Mouse (Mus musculus) adrenal gland, adult 2 months (tissue): ENCODE data around the gene Igsf9b. TPM values are rescaled to one million over a fixed set of nuclear protein-coding genes. Genes with fewer than 3 reads are reported as not detected.

Experiments used
- DNase-seq: peaks from one replicate; pipeline ENCODE4 v3.0.0; 2021
- long read RNA-seq: library from polyadenylated mRNA; stranded (forward); transcript quantifications from one replicate; pipeline ENCODE4 v2.0.0, GENCODE M21; 2021
- polyA plus RNA-seq: library from polyadenylated mRNA; depleted of rRNA; stranded (reverse); fragments of >200 nt; gene quantifications from 2 replicates; pipeline ENCODE4 v1.2.3, GENCODE M21; 2012; rRNA removed
- total RNA-seq, 2 experiments: library from RNA; stranded (reverse); gene quantifications; 2 replicates each; pipeline ENCODE4 v1.2.3; 2021

Igsf9b gene
- 1 to 10 TPM; 3.0 to 3.6 TPM for total RNA-seq
- 2.1 and 2.5 TPM in 2 replicates for polyA plus RNA-seq
- long read RNA-seq, result 0 reads

- peak; percentile 97 for DNase-seq
Measured at GRCm38 (mm10) chr9:27298411-27299285, at the start of gene Igsf9b. Gene Igsf9b (plus strand): TSS chr9:27299204.

GRCm38 (mm10) chr9:27252034-27252714 is 46.8 kb upstream of the Igsf9b start:
- DNase-seq, result no peak

- peak; percentile 96 for DNase-seq
Measured at GRCm38 (mm10) chr9:27256454-27256853, 42.5 kb upstream of the Igsf9b start.

- no peak for DNase-seq
Measured at GRCm38 (mm10) chr9:27260378-27260947, 38.5 kb upstream of the Igsf9b start.

DNA sequence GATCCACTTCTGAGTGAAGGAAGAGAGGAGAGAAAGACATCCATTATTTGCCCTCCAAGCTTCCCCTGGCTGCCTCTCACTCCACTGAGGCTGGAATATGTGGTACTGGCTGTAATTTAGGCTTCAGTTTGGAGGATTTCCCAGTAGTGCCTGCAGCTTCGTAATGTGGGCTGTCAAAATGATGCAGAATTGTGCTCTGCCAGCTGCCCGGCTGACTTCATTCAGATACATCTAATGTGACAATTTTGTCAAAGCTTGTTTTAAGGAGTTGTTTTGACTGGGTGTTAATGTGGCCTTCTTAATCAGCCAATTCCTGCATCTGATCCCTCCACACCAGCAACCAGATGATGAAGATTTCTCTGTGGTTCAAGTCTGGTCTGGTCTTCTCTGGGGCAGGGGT is 37.1 kb upstream of the Igsf9b start:
- DNase-seq, result no peak

DNA sequence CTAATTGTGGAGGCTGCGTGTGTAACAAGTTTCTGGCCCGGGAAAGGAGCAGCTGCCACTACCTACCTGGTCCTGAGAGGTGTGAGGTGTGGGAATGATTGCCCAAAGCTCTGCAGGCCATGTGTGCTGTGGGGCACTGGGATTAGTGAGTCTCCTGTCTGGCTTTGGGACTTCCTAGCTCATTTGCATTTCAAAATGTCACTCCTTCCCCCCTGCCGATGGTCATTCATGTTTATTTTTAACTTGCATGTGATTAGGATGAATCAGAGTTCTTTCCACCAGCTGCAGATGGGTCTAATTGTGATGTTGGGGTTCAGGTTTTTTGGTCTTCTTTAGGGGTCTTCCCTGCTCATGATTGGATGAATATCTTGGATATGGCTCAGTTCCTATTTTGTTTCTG is 34.0 kb upstream of the Igsf9b start:
- no peak for DNase-seq

GRCm38 (mm10) chr9:27267878-27268277 is 31.1 kb upstream of the Igsf9b start:
- DNase-seq, result no peak

- DNase-seq, result no peak
Measured at GRCm38 (mm10) chr9:27268493-27268892, 30.5 kb upstream of the Igsf9b start.

GRCm38 (mm10) chr9:27269322-27269721 is 29.7 kb upstream of the Igsf9b start:
- no peak for DNase-seq

GRCm38 (mm10) chr9:27269904-27270303 is 29.1 kb upstream of the Igsf9b start:
- no peak for DNase-seq

DNA sequence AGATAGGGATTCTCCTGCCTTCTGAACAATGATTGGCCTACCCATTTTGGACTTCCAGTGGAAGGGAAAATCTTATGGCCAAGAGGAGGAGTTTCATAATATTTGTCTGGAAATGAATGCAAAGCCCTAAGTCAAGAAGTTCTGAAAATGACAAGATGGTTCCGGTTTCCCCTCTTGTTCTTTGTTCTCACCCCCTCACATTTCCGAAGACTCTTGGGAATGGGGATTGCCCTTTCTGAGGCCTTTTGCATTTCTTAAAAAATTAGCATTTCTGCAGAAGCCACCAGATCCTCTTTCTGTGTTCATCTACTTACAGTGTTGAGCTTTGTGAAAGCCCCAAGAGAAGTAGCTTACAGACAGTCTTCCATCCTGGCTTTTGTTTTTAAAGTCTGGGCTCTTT is 27.1 kb upstream of the Igsf9b start:
- no peak for DNase-seq

DNA sequence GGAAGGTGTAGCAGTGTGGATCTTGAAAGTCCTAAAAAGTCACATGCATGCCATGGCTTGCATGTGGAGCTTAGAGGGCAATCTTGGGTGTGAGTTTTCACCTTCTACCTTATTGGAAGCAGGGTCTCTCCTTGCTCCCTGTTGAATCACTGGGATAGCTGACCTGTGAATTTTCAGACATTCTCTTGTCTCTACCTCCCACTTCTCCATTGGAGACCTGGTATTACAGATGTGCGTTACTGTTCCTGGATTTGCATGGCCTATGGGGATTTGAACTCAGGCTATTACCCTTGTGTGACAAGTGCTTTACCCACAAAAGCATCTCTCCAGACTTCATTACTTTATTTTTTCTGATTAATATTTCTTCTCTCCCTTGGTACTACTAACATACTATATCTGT is 26.1 kb upstream of the Igsf9b start:
- no peak for DNase-seq

DNA sequence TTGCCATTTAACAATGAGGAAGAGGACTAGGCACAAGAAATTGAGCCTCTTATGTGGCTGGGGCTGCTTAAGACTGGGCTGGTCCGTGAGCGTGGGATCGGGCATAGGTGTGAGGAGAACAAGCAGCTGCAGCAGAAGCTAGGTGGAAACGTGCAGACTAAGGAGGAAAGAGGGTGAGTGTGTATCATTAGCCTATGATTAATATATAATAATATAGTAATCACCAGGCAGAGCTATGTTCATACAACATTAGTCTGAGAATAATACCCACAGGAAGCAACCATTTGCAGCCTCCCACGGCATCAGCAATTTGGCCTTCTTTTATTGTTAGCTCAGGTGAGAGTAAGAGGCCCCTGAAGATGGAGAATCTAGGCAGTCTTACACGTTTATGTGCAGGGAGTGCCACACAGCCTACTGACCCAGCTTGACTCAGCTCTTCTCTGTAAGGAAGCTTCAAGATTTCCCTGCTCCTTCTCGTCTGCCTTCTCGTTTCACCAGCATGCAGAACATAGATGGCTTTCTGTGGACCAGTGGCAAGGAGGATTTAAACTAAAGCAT is 22.6 kb upstream of the Igsf9b start:
- no peak for DNase-seq

DNA sequence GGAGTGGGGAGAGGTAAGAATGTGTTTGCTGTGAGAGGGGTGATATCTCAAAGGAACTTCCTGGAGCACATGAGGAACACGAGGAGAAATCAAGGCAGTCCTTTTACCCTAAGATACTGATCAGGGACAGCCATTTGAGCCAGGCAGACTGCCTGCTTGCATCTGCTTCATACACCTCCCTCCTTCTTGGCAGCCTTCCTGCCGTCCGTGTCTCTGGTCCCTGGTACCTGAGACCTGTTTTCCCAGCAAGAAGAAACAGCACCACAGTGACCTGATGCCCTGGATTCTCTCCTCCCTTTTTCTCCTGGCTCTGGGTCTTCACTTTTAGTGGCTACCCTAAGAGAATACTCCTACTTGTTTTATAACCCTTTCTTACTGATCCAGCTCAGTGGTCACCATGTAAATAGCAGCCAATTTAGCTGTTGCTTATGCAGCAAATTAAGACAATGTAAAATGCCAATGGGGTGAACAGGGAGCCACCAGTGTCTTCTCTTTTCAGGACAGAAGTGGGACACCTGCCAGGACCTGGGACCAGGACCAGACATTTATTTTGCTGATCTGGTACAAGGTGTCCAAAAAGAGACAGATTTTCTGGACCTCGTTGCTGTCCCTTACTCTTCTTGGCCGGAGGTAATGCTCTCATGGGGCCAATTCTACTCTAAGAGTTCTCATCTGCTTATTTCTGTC is 21.5 kb upstream of the Igsf9b start:
- DNase-seq, result no peak

DNA sequence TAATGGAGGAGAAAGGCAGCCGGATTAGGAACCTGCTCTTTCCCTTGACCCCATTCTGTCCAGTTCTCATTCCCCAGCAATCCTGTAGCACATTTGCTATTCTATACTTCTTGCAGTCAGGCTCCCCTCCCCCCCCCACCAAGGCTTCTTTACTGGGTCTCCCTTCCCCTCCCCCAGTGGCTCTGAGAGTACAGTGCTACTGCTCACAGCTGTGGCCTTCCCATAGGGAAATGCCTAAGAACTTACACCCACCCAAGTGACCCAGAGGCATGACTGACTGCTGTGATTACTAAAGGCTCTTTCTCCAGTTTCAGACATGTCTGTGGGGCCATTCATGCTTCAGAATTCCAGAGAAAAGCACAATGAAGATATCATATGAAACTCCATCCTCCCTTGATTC is 20.0 kb upstream of the Igsf9b start:
- DNase-seq, result no peak

DNA sequence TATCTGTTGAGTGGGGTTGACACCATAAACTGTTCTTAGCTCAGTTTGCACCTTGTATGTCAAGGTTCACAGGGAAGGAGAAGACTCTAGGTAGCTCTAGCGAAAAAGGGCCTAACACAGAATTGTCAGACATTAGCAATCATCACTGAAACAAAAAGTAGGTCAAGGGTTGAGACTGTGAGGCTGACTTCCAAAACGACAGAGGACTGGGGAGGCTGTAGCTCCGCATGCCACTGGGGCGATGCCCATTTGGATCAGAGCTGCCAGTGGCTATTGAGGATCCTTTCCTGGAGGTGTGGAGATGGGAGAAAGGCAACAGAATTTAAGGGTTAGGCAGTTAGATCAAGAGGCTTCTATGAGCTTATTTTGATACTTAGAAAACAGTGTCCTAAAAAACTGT is 18.0 kb upstream of the Igsf9b start:
- peak; percentile 56 for DNase-seq

DNA sequence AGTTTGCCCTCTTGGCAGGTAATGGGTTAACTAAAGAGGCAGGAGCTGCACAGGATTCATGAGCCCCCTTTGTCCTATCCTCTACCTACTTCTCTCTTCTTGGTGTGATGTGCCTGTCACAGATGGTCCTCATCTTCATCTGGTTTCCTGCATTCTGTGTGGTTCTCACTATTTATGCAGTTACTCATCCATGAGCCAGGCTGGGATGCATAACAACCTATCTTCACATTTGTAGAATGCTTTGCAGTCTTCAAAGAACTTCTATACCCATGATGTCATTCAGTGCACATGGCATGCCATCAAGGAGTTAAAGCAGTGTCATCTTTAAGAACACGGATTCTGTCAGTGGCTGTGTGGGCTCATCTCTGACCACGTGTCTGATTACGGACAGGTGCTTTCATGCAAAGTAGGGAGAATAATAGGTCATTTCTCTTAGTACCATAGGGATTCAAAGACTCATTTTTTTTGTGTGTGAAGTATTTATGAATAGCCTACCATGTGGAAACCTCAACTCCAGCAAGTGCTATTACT is 13.2 kb upstream of the Igsf9b start:
- DNase-seq, result no peak

DNA sequence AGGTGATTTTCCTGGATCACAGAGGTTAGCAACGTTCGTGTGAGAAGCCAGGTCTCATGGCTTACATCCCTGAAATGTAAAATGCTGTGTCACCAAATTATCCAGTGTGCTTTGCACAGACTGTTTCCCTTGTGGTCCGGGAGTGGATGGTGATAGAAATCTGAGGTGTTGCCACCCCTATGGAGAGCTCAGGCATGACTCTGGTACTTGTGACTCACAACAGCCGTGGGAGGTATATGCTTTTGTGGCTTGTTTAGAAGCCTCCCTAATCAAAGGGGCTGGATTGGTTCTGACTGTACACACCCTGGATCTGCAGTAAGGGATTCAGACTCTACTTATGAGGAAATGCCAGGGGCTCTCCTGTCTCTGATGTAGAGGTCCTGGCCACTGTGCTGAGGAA is 12.7 kb upstream of the Igsf9b start:
- no peak for DNase-seq

DNA sequence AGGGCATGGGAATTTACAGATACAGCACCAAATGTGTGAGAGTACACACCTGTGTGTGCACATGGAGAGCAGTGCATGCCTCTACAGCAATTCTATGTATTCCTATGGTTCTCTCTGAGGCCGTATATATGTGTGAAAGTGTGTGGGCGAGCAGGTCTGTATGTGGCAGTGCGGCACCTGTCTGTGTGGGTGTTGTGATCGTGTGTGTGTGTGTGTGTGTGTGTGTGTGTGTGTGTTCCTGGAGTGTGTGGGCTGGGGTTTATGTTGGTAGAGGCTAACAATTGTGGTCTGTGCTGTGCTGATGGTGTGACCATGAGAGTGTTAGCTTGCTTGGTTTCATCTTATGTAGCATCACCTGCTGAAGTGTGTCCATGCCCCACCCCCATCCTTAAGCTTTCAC is 12.1 kb upstream of the Igsf9b start:
- no peak for DNase-seq

DNA sequence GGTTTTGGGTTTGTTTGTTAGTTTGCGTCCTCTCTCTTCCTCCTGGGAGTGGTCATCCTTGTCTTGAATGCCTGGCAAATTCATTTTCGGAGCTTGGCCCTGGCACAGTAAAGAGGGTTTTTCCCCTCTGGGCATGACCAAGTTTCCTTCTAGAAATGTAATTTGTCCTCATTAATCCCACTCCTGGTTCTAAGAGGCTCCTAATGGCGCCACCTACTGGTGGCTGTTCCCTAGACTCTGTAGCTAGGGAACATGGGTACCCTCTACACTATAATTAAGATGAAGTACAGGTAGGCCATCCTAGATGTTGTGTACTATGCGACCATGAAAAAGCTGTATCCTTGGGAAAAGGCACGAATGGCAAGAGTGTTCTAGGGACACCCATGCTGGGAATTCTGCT is 11.6 kb upstream of the Igsf9b start:
- DNase-seq, result peak; percentile 62

DNA sequence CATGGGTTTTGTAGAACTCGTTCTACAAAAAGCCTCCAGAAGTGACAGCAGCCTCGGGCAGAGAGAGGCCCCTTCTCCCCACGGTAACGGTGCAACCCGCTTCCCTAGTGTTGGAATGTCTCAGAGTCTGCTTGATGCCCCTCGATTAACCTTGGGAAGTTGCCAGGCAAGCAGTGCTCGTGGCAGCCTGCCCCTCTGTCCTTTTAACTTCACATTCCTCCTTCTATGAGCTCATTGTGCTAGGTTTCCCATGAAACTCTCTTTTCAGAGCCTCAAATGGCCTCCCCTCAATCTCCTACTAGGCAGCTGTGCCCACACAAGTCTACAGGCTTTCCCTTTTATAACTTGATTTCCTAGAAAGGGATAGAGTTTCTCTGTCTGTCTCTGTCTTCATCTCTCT is 10.6 kb upstream of the Igsf9b start:
- peak; percentile 66 for DNase-seq
